Mouse (Mus musculus) right cerebral cortex, postnatal 36 days (tissue): ENCODE results near the gene Rapgef4.

Experiments
- DNase-seq, 2 experiments: peaks; one replicate each; pipeline ENCODE4 v3.0.0; 2022; ENCODE audit warnings: low spot score in 2 of 2, mixed read lengths in 1 of 2

Gene Rapgef4

DNA sequence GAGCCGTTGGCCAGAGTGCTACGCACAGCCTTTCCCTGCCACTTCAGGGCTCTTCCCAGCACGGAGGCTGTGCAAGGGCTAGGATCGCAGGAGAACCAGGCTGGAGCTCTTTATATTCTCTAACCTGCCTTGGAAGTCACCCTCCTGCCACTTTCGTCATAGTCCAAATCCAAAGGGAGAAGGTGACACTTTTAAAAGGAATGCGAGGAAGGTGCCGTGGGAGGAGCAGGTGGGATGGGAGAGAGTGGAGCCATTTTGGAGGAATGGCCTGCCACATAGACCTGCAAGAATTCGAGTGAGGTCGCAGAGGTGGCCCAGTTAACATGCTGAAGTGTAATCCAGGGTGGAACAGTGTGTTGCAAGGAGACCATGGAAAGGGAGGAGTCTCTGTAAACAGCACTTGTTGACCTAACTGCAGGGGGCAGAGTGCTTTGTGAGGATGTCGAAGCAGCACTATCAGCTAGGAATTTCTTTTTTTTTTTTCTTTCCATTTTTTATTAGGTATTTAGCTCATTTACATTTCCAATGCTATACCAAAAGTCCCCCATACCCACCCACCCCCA lies 94.0 kb downstream of the Rapgef4 start:
- DNase-seq: no peak

DNA sequence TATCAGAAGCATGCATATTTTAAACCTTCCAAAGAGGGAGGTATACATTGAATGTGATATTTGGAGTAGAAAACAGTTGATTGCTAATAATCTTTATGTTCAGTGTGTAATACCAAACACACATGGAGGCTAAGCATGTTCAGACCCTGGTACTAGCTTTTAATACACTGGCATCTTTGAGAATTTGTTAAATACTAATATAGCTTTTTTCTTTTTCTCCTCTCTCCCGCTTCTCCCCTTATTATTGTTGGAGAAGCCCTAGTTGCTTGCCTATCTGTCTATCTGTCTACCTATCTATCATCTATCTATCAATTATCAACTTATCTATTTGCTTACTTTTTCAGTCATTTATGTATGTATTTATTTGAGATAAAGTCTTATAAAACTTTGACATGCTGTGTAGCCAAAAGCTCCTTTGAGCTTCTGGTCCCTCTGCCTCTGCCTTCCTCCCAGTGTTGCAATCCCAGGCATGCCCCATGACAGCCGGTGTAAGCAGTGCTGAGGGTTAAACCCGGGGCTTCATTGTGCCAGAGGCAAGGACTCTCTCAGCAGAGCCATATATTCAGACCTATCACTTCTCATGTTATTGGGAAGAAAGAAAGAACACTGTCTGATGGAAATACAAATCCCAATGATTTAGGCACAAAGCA lies 96.6 kb downstream of the Rapgef4 start:
- no peak for DNase-seq

DNA sequence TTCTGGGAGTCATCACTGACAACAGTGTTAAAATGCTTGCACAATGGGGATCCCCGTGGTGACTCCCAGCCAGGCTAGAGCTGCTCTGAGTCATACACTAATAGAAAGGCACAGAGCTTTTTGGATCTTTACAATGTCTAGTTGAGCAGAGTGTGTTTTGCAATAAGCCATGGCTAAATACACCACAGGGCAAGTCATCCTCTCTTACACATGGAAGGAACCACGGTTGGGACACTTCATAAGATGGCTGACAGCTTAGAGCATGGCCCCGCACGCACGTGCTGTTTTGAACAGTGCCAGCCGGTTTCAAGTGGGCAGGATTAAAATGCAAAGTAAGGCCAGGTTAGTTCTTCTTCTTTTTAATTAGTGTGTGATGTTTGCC lies 97.1 kb downstream of the Rapgef4 start:
- DNase-seq: no peak

DNA sequence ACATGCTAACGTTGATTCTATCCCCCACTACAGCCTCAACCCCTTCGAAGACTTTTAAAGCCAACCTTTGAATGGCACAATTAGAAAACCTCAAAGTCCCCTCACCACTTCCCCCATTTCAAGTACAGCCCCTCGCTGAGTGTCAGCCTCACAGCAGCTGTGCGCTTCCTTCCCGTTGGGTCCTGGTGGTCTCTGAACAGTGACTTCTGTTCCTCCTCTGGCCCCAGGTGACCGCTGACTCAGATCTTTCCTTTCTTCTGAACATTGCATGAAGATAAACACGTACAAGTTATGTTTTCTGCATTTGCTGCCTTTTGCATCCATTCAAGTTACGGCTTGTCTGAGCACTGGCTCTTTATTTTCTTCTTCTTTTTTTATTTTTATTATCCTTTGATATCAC lies 98.1 kb downstream of the Rapgef4 start:
- no peak for DNase-seq

DNA sequence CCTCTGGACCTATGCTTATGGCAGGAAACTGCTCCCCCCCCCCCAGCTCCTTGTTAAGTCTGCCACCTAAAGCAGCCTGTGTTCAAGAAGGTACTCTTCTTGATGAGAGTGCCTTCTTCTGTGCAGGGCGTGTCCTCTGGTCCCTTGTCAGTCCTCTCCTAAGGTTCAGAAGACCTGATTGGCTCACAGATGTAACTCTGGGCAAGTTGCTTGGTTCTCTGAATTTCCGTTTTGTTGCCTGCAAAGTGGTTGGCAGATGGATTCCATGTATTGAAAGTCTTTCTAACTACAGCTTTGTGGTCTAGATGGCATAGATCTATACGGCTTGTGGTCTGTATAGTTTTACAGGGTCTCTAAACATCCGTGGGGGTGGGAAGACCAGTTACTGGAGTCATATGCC lies 101.8 kb downstream of the Rapgef4 start:
- DNase-seq: no peak

DNA sequence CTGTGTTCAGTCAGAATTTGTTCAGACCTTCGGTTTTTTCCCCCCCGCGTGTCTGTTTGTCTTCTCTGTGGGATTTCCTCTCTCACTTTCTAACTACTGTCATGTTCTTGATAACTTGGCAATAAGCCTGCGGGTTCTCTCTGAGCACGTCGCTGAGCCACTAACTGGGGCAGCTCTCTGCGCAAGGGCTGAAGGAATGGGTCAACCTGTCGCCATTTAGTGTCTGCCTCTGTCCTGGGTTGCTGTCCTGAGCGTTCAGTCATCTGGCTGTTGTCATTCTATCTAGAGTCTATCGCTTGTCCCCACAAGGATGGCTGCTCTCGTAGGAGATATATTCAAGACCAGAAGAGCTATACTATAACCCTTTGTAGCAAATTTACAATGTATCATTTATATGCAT lies 107.8 kb downstream of the Rapgef4 start:
- DNase-seq: no peak

DNA sequence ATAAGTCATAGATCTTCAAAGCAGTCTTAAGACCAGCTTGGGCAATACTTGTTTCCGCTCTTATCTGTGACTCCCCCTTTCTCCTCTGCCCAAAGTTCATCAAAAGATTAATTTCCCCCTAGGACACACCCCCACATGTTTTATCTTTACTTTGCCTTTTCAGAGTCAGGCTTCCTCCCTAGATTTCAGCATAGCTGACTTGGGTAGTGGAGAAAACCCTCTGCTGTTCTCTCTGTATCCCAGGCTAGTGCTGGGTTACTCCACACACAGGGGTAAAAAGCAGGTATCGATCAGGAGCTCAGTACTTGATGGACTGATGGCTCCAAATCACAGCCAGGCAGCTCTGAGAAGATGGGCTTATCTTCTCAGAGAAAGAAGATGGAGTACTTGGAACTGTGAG lies 109.0 kb downstream of the Rapgef4 start:
- no peak for DNase-seq

DNA sequence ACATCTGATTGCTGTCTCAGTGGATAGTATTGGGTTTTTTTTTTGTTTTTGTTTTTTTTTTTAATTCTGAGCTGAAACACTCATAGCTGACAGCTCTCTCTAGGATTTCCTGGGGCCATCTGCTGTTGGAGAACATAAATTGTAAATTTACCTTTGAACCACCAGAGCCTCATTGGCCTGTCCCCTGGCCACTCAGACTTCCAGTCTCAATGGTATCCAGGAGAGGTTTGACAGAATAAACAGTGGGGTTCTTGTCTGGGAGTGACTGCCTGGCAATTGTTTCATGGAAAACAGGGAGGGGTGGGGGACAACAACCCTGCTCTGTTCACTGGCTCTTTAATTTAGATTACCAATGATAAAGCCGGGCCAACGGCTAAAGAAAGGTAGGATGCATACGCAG lies 111.0 kb downstream of the Rapgef4 start:
- DNase-seq: no peak

DNA sequence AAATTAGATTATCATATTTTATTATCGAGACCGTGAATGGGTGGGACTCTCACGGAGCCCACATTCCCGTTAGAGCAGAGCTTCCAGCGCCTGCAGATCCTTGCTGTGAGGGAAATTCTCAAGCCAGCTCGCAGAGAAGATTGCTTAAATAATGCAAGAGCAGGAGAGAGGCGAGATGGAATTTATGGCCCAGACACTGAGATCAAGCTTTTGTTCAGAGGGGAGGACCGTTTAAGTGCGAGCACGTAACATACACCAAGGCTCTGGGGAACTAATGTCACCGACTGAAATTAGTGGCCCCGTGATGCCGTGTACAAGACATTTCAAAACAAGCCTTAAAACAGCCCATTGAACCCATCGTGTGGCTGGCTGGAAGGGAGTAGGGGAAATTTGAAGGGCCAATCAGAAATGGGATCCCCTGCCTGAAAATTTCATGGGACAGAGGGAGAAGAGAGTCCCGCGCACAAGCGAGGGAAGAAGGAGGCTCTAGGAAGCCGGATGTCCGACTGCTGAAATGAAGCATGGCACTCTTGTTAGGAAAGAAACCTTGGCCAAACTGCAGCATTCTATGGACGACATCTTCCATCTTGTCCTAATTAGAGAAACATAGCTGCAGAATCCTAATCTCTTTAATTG lies 112.5 kb downstream of the Rapgef4 start:
- DNase-seq: no peak

DNA sequence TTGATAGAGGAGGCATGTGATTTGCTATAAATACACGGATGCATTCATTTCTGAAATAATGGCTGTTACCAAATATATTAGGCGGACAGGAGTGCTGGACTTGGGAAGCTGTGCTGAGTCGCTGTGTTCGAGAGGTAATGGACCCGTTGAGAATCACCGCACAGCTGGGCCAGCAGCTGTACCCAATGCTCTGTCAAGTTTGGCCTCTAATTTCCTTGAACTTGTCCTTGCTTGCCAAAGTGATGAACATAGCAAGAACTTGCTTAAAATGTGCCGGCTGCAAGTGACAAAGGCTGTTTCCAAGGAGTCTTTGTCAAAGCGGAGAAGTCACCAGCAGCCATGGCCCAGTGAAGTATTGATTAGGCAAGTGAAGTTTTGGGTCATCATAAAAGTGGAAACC lies 113.0 kb downstream of the Rapgef4 start:
- DNase-seq: no peak

DNA sequence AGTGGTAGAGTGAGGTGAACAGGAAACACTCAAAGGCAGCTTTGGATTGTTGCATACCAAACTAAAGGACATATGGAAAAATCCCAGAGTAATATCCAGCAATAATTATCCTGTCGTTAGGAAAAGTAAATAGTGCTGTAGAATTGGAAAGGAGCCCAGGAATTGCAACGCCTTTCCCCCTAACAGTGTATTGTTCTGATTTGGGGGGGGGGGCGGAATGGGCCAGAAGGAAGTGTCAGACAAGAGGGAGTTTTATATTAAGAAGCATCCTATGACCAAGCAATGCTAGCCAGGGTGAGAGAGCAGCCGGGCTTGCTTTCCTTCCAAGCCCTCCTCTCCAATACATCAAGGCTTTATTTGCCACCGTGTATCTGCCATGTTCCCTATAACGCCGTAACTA lies 113.4 kb downstream of the Rapgef4 start:
- DNase-seq: no peak

DNA sequence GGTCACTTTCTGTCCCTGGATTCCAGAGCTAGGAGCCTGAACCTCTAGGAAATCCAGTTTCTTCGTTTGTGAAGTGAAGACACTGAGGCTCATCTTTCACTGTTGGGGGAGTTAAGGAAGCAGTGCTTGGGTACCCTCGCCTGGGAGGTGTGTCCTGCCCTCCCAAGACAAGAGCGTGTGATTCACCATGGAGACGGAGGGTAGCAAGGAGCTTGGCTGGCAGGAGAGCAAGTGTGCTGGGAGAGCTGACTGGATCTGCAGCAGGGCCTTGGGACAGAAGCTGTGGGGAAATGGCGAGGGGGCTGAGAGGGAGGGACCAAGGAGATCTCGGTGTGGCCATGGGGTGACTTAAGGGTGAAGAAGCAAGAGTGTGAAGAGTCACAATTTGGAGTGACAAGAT lies 114.0 kb downstream of the Rapgef4 start:
- DNase-seq: no peak

DNA sequence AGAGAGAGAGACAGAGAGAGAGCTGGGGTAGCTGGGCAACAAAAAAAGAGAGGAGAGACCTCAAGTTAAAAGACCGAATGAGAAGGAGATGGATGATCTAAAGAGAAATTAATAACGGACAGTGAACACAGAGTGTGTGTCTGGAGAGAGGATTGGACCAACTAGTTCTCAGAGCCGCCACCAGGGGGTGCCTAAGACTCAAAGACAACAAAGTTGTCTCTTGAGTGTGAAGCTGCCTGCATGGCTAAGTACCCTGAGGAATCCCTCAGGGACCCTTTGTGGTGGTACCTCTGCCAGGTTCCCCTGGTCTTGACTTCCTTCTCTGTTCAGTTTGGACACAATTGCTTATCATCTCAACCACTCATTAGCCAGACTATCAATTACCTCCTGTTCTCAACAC lies 115.3 kb downstream of the Rapgef4 start:
- no peak for DNase-seq

DNA sequence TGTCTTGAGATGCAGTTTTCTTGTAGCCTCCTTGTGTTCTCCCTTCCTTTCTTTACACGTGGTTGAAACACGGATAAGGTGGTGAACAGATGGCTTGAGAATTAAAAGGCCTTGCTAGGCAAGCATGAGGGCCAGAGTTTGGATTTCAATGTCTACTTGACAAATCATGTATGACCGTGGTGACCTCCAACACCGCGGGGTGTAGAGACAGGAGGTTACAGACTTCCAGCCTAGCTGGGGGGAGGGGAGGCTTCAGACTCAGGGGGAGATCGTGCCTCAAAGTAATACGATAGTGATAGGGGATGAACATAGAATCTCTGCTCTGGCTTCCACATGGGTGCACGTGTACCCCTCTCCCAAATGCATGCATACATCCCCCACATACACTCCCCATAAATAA lies 117.3 kb downstream of the Rapgef4 start:
- DNase-seq: no peak

DNA sequence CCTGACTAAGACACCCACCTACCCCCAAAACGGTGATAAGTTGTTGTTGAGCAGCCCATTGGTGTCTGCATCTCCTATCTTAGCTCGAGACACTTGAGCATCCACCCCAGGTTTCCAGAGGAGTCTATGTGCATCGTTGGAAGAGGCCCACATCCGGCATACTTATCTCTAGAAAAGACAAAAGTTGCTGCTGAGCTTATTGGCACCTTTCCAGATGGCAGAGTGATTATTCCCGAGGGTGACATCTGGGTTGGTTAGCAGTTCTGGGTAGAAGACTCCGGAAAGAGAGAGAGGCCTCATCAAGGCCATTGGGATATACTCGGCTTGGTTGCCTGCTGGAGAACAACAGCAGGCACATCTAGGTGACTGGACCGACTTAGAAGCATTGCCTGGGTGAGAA lies 123.6 kb downstream of the Rapgef4 start:
- no peak for DNase-seq

DNA sequence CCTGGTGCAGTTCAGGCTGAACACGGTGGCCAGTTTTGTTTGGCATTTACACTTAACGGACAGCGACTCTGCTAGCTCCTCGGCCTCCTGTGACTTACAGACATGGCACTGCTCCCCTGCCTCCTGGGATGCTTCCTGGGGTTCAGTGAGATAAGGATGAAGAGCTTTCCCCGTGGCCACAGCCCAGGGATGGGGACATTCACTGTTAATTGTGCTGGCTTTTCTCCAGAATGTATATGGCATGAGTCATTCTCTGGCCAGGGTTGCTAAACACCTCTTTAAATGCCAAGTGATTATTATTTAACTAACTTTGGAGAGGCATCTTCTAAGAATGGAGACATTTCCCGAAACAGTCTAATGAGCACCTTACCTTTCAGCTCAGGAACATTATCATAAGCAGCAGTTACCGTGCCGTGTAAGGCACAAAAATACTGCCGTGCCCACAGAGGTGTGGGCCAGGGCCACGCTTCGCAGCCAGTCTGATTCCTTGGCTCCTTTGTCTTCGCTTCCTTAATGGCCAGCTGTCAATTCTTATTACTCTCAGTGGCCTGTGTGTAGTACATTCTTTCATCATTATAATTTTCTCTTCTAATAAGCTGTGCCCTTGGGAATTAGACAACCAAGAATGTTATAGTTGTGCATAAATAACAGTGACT lies 126.6 kb downstream of the Rapgef4 start:
- DNase-seq: no peak

DNA sequence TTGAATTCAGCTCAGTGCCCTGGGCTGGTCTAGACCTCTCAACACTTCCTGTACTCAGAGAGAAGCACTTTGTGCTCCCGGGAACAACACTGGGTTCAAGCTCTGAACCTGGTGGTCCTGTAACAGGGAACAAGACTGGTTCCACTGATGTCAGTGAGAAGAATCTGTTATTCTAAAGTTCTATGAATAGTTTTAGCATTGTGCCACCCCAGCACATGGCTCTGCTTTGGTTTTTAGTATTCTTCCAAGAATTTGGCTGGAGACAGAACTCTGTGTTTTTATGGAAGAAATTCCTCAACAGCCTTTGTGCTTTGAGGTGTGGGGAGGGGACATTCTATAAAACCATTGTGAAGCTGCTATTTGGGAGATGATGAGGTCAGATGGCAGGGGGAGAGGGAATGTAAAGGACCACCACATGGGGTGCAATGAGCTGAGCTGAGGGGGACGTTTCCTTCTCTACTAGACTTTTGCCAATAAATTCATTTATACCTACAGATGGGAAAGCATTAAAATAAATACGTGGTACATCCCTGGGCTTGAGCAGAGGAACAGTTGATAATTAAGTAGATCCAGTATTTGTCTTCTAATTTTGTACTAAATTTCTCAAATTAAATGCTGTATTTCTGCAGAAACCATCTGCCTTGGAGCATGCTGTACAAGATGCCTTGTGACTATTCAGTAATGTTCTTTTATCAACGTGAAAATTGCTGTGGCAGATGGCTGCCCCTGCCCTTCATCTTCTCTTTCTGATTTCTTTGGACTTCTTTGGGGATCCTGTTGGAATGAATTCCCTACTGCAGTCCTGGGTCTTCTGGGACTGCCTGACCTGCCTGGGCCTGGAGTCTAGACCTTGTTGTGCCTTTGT lies 127.6 kb downstream of the Rapgef4 start:
- DNase-seq: peak in 1 of 2 experiments; percentile 28

DNA sequence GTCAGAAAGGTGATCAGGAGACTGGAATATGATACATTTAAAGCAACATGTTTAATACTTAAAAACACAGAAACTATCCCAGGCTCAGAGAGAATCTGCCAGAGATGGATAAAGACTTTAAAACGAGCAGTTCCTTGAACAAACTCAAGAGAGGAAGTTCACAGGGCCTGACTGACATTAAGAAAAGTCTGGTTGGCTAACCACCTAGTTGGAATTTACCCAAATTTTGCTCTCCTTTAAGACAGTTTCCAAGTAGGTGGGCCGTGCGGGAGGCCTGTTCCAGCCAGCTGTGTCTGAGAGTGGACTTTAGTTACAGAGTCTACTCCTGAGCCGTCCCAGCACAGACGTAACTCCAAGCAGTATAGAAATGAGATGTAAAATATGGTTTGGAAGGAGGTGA lies 129.4 kb downstream of the Rapgef4 start:
- no peak for DNase-seq

DNA sequence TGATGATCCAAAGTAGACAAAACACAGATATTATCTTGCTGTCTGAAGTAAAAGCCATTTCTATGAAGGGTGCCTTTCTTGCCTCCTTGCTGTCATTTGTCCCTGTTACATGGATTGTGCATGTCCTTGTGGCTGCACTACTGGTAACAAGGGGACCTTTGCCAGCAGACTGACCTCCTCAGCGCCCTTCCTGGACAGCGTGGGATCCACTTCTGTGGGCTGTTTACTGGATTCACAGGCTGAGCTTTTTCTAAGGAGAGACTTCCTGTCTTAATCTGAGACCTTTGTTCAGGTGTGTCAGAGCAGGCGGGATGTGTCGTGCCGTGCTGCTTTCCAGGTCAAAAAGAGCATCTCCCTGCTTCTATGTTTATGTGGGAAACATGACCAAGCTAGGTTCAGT lies 132.7 kb downstream of the Rapgef4 start:
- no peak for DNase-seq

DNA sequence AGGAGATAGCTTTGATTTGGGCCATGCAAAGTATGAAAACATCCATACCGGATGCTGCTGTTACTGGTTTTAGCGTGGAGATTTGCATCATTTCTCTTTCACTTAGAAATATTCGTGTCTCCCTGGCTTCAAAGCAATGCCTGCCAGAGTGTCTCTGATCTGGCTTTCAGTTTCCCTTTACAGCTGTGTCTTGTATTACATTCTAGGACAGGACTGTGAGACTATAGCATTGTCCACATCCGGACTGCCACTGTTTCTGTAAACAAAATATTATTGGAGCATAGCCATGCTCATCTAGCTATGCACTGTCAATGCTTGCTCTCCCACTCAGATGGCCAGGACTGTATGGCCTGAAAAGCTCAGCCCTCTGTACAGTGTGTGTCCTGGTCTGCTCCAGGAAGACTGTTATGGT lies 133.1 kb downstream of the Rapgef4 start:
- no peak for DNase-seq

DNA sequence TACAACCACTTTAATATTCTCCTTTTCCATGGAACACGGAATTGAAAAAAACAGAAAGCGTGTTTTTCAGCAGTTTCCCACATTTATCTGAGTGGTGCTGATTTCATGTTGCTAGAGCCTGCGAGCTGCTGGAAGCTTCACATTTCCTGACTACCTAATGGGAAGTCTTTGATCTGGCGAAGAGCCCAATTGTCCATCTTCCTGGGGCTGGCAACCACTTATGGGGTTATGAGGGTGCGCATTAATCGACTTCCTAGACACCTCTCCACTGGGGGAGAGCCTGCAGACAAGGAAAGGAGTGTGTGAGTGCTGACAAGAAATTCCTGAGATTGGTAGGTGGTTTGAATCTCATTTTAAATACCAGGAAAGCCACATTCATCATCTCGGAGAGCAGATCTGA lies 135.1 kb downstream of the Rapgef4 start:
- DNase-seq: no peak

DNA sequence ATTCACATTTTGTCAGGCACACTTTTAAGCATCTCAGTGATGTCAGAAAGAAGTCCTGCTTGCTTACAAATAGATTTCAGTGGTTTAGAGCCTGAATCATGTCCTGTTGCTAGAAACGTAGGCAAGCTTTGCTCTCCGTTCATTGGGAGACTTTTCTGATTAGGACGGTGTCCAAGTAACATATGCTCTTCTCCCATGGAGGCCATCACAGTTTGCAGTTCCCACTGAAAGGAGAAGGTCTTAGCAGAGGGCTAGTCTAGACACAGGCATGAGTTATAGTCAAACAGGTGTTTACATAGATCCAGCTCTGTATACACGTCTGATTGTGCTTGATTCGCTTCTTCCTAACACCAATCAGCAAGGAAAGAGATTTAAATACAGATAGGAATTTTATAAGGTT lies 135.7 kb downstream of the Rapgef4 start:
- no peak for DNase-seq
